Mouse (Mus musculus) CH12.LX (cell line): ENCODE measurements around the gene Nod1. TPM values are rescaled to one million over a fixed set of nuclear protein-coding genes. Genes with fewer than 3 reads are reported as not detected.

Experiments used
- DNase-seq: peaks from one replicate; pipeline ENCODE4 v3.0.0-alpha.2; 2013; ENCODE audit errors: extremely low read depth
- H3K27ac ChIP-seq: 2 replicates; pipeline ENCODE4 v1.5.1; 2012; ENCODE audit warnings: low read depth, mild to moderate bottlenecking, control low read depth, moderate library complexity; ENCODE audit not compliant: insufficient read depth
- H3K27me3 ChIP-seq: replicated peaks from 2 replicates; pipeline ENCODE3; 2012; ENCODE audit warnings: inconsistent platforms
- H3K36me3 ChIP-seq, 2 experiments: replicated peaks in 1 of 2; 2 replicates each; pipeline versions ENCODE3 to v1.6.1; 2012; ENCODE audit warnings: inconsistent platforms in 1 of 2, low read length in 1 of 2, mild to moderate bottlenecking in 1 of 2, mixed read lengths in 1 of 2, moderate library complexity in 1 of 2; ENCODE audit not compliant: control insufficient read depth in 1 of 2, insufficient read depth in 1 of 2
- H3K4me1 ChIP-seq, 2 experiments: 2 replicates each; pipeline ENCODE4 v1.6.1; 2012; ENCODE audit warnings: inconsistent platforms in 1 of 2, moderate library complexity in 1 of 2; ENCODE audit not compliant: insufficient read depth in 2 of 2, control insufficient read depth in 1 of 2
- H3K4me2 ChIP-seq: 2 replicates; pipeline ENCODE4 v1.6.1; 2012; ENCODE audit warnings: low read depth, mild to moderate bottlenecking, control low read depth; ENCODE audit not compliant: poor library complexity, insufficient read depth, severe bottlenecking
- H3K4me3 ChIP-seq, 3 experiments: fragments of 150-350 bp in 1 of 3; sonication (generic) in 1 of 3; replicated peaks in 1 of 3; 2 replicates each; pipeline versions ENCODE3 to v1.5.1; 2011 to 2012; ENCODE audit warnings: low read depth in 2 of 3, low read length in 2 of 3, mild to moderate bottlenecking in 2 of 3, moderate library complexity in 2 of 3, control low read depth in 1 of 3, improper control_type of control experiment in 1 of 3, inconsistent platforms in 1 of 3, mixed read lengths in 1 of 3; ENCODE audit not compliant: poor library complexity in 1 of 3
- H3K79me2 ChIP-seq: replicated peaks from 2 replicates; pipeline ENCODE4 v1.6.1; 2012; ENCODE audit warnings: mild to moderate bottlenecking, moderate library complexity; ENCODE audit not compliant: control insufficient read depth, poor library complexity, insufficient read depth, severe bottlenecking; ENCODE audit errors: extremely low read depth
- H3K9ac ChIP-seq: 2 replicates; pipeline ENCODE4 v1.6.1; 2012; ENCODE audit warnings: low read depth, mild to moderate bottlenecking, control low read depth, moderate library complexity; ENCODE audit not compliant: insufficient read depth
- H3K9me3 ChIP-seq: replicated peaks from 2 replicates; pipeline ENCODE3; 2012; ENCODE audit warnings: low read length, inconsistent platforms, mixed read lengths
- ELF1 ChIP-seq: IDR thresholded peaks from 2 replicates; pipeline ENCODE4 v1.6.1; 2014; ENCODE audit warnings: low read depth, mild to moderate bottlenecking, inconsistent platforms, low read length, improper control_type of control experiment
- EP300 ChIP-seq: IDR thresholded peaks from 2 replicates; pipeline ENCODE4 v1.6.1; 2011; ENCODE audit warnings: low read length, improper control_type of control experiment
- GABPA ChIP-seq: IDR thresholded peaks from 2 replicates; pipeline ENCODE4 v1.6.1; 2012; ENCODE audit warnings: low read depth, low read length, improper control_type of control experiment, inconsistent platforms; ENCODE audit not compliant: insufficient replicate concordance
- IRF4 ChIP-seq: IDR thresholded peaks from 2 replicates; pipeline ENCODE4 v1.6.1; 2014; ENCODE audit warnings: low read depth, mild to moderate bottlenecking, inconsistent platforms, low read length, improper control_type of control experiment
- JUND ChIP-seq: conservative IDR thresholded peaks from 2 replicates; pipeline ENCODE4 v1.6.1; 2011; ENCODE audit warnings: low read depth, low read length, improper control_type of control experiment
- KAT2A ChIP-seq: IDR thresholded peaks from 2 replicates; pipeline ENCODE4 v1.6.1; 2012; ENCODE audit warnings: low read length, improper control_type of control experiment, inconsistent platforms; ENCODE audit not compliant: insufficient replicate concordance
- MEF2A ChIP-seq: IDR thresholded peaks from 2 replicates; pipeline ENCODE4 v1.6.1; 2014; ENCODE audit warnings: low read depth, mild to moderate bottlenecking, inconsistent platforms, low read length, improper control_type of control experiment, borderline replicate concordance
- NELFE ChIP-seq: IDR thresholded peaks from 2 replicates; pipeline ENCODE4 v1.6.1; 2011; ENCODE audit warnings: low read depth, low read length, improper control_type of control experiment
- NRF1 ChIP-seq: IDR thresholded peaks from 2 replicates; pipeline ENCODE4 v1.6.1; 2014; ENCODE audit warnings: low read depth, mild to moderate bottlenecking, inconsistent platforms, low read length, improper control_type of control experiment, moderate library complexity
- PAX5 ChIP-seq: IDR thresholded peaks from 2 replicates; pipeline ENCODE4 v1.6.1; 2012; ENCODE audit warnings: low read length, inconsistent platforms, mixed read lengths
- RCOR1 ChIP-seq: conservative IDR thresholded peaks from 2 replicates; pipeline ENCODE4 v1.6.1; 2012; ENCODE audit warnings: low read depth, mild to moderate bottlenecking, inconsistent platforms, low read length, improper control_type of control experiment
- TBP ChIP-seq: conservative IDR thresholded peaks from 2 replicates; pipeline ENCODE4 v1.6.1; 2011; ENCODE audit warnings: low read depth, low read length, improper control_type of control experiment
- TCF12 ChIP-seq: IDR thresholded peaks from 2 replicates; pipeline ENCODE4 v1.6.1; 2014; ENCODE audit warnings: low read depth, mild to moderate bottlenecking, inconsistent platforms, low read length, improper control_type of control experiment
- USF1 ChIP-seq: IDR thresholded peaks from 2 replicates; pipeline ENCODE4 v1.6.1; 2014; ENCODE audit warnings: low read depth, mild to moderate bottlenecking, inconsistent platforms, low read length, improper control_type of control experiment
- USF2 ChIP-seq: conservative IDR thresholded peaks from 2 replicates; pipeline ENCODE4 v1.6.1; 2011; ENCODE audit warnings: low read depth, low read length, improper control_type of control experiment
- ZNF384 ChIP-seq: IDR thresholded peaks from 2 replicates; pipeline ENCODE4 v1.6.1; 2012; ENCODE audit warnings: low read depth, low read length, improper control_type of control experiment, inconsistent platforms
- dilution Hi-C: fragments of 300-500 bp; cut with MboI; formaldehyde crosslinking; loops from 2 replicates; pipeline ENCODE4 v1.14.3; 2020; ENCODE audit warnings: low sequenced_read_pairs; ENCODE audit not compliant: extremely low pct_unique_long_range_greater_than_20kb, extremely low pct_ligation_motif_present
- in situ Hi-C: fragments of 300-500 bp; cut with MboI; formaldehyde crosslinking; loops from 3 replicates; pipeline ENCODE4 v1.14.3; 2019; ENCODE audit warnings: low sequenced_read_pairs, low pct_ligation_motif_present, low pct_unique_long_range_greater_than_20kb, mixed read lengths
- polyA plus RNA-seq: library from polyadenylated mRNA; unstranded; fragments of >175 nt; gene quantifications from 2 replicates; pipeline ENCODE4 v1.2.1, GENCODE M21; 2012; ENCODE audit warnings: low read depth; ENCODE audit not compliant: insufficient read length
- total RNA-seq, 2 experiments: library from RNA; depleted of rRNA; stranded (reverse); fragments of 300-350 nt in 1 of 2; fragments of >200 nt in 1 of 2; gene quantifications; 2 replicates each; pipeline ENCODE4 v1.2.3; 2012 to 2014

Nod1 gene
- total and polyA plus RNA-seq, 3 experiments = 0.29 to 0.46 (median 0.30) TPM

DNA sequence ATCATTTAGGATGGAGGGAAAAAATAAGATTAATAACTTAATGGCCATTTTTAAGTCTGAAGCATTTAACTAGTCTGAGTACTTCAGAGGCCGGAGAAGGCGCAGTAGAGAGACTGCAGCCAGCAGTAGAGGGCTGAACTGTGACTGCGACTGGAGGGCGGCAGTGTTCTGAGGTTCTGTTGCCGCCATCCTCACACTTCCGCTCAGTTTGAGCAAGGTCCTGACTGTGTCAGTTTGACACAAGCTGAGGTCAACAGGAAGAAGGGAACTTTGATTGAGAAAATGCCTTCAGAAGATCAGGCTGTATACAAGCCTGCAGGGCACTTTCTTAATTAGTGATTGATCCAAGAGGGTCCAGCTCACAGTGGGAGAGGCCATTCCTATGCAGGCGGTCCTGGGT is 86.2 kb downstream of the Nod1 start:
- Histone ChIP-seq H3K4me2 (no peak overlapping the region), H3K36me3 (peaks cover 2 to 41% of the 10 kb centered on the region in 2 experiments), H3K9me3 (no peaks in the 10 kb centered on the region), H3K4me1 (peaks cover 0 to 32% of the 10 kb centered on the region in 2 experiments; a peak in 2 of 4 replicates), H3K4me3 (no peak overlapping the region), H3K79me2 (no peaks in the 10 kb centered on the region), H3K27ac (no peak overlapping the region), H3K27me3 (no peaks in the 10 kb centered on the region), H3K9ac (no peak overlapping the region)
- in situ Hi-C loops = no loop called here
- no peak for DNase-seq
- dilution Hi-C loops = no loop called here
- no peak for TF ChIP-seq JUND
- TF ChIP-seq TBP = no peak
- no peak for TF ChIP-seq IRF4
- TF ChIP-seq, all 38 proteins: peak for 0

DNA sequence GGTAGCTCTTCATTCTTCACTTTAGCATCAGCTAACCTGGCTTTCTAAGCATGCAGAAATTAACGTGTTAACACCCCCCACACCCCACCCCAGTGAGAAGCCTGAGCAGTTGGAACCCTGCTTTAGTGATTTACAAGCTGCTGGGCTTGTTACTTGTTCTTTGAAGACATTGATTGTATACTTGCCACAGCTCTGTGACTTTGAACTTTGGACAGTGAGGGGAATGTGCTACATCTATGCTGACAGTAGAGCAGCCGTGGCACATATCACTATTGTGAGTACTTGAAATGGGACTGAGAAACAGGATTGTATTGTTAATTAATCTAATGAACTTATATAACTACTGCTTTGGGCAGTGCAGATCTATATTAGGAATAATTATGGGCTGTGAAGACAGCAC is 89.0 kb downstream of the Nod1 start:
- DNase-seq = no peak
- Histone ChIP-seq H3K4me3 (no peak overlapping the region), H3K27ac (no peak overlapping the region), H3K79me2 (no peaks in the 10 kb centered on the region), H3K9me3 (no peaks in the 10 kb centered on the region), H3K4me2 (no peak overlapping the region), H3K4me1 (peaks cover 0 to 22% of the 10 kb centered on the region in 2 experiments; a peak in 2 of 4 replicates), H3K27me3 (no peaks in the 10 kb centered on the region), H3K36me3 (peaks cover 2 to 51% of the 10 kb centered on the region in 2 experiments), H3K9ac (no peak overlapping the region)
- in situ Hi-C loops (no loop called here), dilution Hi-C loops (no loop called here)
- TF ChIP-seq GABPA (no peak), TBP (no peak), RCOR1 (no peak), USF2 (no peak), ELF1 (no peak), NELFE (no peak), TCF12 (no peak), USF1 (no peak), MEF2A (no peak), NRF1 (no peak), KAT2A (no peak), EP300 (no peak), ZNF384 (no peak), PAX5 (no peak)
